Mouse (Mus musculus) heart, adult 2 months (tissue): ENCODE measurements at regions not wholly inside any gene's neighbourhood (a gene's known extent, or its start where the extent isn't known, plus 50 kb on each side); places are given as distances from the start of the nearest gene placed in this dataset.

Experiments
- DNase-seq, 2 experiments: peaks; one replicate each; pipeline ENCODE4 v3.0.0; 2021
- H3K27ac ChIP-seq: fragments of 200-600 bp; 2 replicates; pipeline ENCODE4 v1.8.1; 2022
- H3K27me3 ChIP-seq: fragments of 200-500 bp; 2 replicates; pipeline ENCODE4 v1.6.1; 2012; ENCODE audit warnings: mild to moderate bottlenecking, low read length, inconsistent platforms, mixed read lengths; ENCODE audit not compliant: control insufficient read depth, insufficient read depth
- H3K36me3 ChIP-seq: fragments of 200-500 bp; 2 replicates; pipeline ENCODE4 v1.6.1; 2012; ENCODE audit warnings: low read length, inconsistent platforms; ENCODE audit not compliant: control insufficient read depth, insufficient read depth
- H3K4me1 ChIP-seq: fragments of 200-500 bp; 2 replicates; pipeline ENCODE4 v1.6.1; 2011; ENCODE audit warnings: low read length; ENCODE audit not compliant: control insufficient read depth, insufficient read depth
- H3K4me3 ChIP-seq: fragments of 200-600 bp; 2 replicates; pipeline ENCODE4 v1.8.1; 2022
- H3K79me2 ChIP-seq: fragments of 200-500 bp; replicated peaks from 2 replicates; pipeline ENCODE4 v1.6.1; 2012; ENCODE audit warnings: mild to moderate bottlenecking, inconsistent platforms, low read length, moderate library complexity, mixed read lengths; ENCODE audit not compliant: control insufficient read depth, insufficient read depth
- H3K9ac ChIP-seq: fragments of 200-500 bp; 2 replicates; pipeline ENCODE4 v1.6.1; 2012; ENCODE audit warnings: low read depth, mild to moderate bottlenecking, control low read depth, inconsistent platforms, low read length, mixed read lengths
- CTCF ChIP-seq: fragments of 200-600 bp; IDR thresholded peaks from 2 replicates; pipeline ENCODE4 v1.8.1; 2022; ENCODE audit warnings: antibody characterized with exemption, mild to moderate bottlenecking, moderate library complexity
- EP300 ChIP-seq: fragments of 200-500 bp; IDR thresholded peaks from 2 replicates; pipeline ENCODE4 v1.6.1; 2011; ENCODE audit warnings: low read depth, low read length, control low read depth; ENCODE audit not compliant: insufficient read depth
- POLR2A ChIP-seq: fragments of 200-500 bp; IDR thresholded peaks from 2 replicates; pipeline ENCODE4 v1.6.1; 2011; ENCODE audit warnings: mild to moderate bottlenecking, low read depth, low read length, control low read depth; ENCODE audit not compliant: insufficient read depth
- WGBS: fragments of 180-500 bp; shearing (Covaris S2); methylation state at CpG from one replicate; pipeline ENCODE4 v1.1.7; 2018; 5-methylcytosine and 5-hydroxymethylcytosine counted together
- intact Hi-C: fragments of 180-260 bp; cut with DNase I; formaldehyde crosslinking; loops from one replicate; pipeline ENCODE4 v1.15.1; 2025

DNA sequence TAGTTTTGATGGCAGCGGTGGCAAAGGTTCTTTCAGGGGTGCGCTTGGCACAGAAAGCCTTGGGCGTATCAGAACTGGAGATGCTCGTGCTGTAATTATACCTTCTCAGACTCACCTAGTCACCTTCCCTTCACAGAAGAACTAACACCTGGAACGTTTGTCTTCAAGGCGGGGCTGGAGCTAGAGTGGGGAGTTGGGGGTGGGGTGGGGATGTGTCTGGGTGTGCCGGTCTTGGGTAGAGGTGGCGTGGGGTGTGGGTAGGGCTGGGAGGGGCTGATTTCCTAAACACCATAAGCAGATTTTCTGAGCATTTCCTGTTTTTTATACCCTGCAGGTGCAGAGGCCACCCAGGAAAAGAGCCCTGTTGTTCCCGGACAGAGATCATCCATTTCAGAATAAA, 274.5 kb upstream of the Auts2 start:
- intact Hi-C loops: no loop called here
- no peaks in the 10 kb centered on the region for H3K79me2 ChIP-seq
- no peak for DNase-seq
- WGBS: 88% methylated on average over 9 of the region's 9 CpGs
- TF ChIP-seq EP300 (no peak), CTCF (no peak), POLR2A (no peak)
- no peak overlapping the region for H3K9ac ChIP-seq
- H3K4me1 ChIP-seq: no peaks in the 10 kb centered on the region
- H3K36me3 ChIP-seq: no peaks in the 10 kb centered on the region
- no peak overlapping the region for H3K4me3 ChIP-seq
- H3K27me3 ChIP-seq: peaks cover 1% of the 10 kb centered on the region; the same call in 1 of the 2 replicates
- no peak overlapping the region for H3K27ac ChIP-seq

DNA sequence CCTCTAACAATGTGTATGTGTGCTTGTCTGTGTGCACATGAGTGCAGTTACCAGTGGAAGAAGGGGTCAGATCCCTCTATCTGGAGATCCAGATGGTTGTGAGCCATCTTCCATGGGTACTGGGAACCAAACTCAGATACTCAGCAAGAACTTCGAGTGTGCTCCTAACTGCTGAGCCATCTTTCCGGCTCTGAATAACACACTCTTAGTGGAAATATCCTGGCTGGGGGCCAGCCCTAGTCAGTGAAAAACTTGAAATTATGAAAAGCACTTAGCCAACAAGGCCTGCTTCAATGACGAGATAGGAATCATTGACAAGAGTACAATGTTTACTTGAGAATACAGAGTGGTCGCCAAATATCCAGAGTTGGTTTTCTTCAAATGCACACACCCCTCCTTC, 266.0 kb upstream of the Auts2 start:
- no peak overlapping the region for H3K27ac ChIP-seq
- no peak overlapping the region for H3K9ac ChIP-seq
- TF ChIP-seq EP300 (no peak), CTCF (no peak), POLR2A (no peak)
- no peaks in the 10 kb centered on the region for H3K4me1 ChIP-seq
- H3K27me3 ChIP-seq: no peaks in the 10 kb centered on the region
- 51% methylated on average over 4 of the region's 4 CpGs for WGBS
- DNase-seq: no peak
- intact Hi-C loops: no loop called here
- H3K4me3 ChIP-seq: no peak overlapping the region
- H3K36me3 ChIP-seq: no peaks in the 10 kb centered on the region
- no peaks in the 10 kb centered on the region for H3K79me2 ChIP-seq

GRCm38 (mm10) chr5:132796061-132796460, 252.9 kb upstream of the Auts2 start:
- Histone ChIP-seq H3K79me2 (no peaks in the 10 kb centered on the region), H3K27ac (no peak overlapping the region), H3K4me3 (no peak overlapping the region), H3K27me3 (no peaks in the 10 kb centered on the region), H3K36me3 (no peaks in the 10 kb centered on the region), H3K9ac (no peak overlapping the region), H3K4me1 (no peaks in the 10 kb centered on the region)
- 90% methylated on average over 1 of the region's 1 CpGs for WGBS
- intact Hi-C loops: no loop called here
- no peak for TF ChIP-seq EP300
- no peak for TF ChIP-seq CTCF
- DNase-seq: no peak

DNA sequence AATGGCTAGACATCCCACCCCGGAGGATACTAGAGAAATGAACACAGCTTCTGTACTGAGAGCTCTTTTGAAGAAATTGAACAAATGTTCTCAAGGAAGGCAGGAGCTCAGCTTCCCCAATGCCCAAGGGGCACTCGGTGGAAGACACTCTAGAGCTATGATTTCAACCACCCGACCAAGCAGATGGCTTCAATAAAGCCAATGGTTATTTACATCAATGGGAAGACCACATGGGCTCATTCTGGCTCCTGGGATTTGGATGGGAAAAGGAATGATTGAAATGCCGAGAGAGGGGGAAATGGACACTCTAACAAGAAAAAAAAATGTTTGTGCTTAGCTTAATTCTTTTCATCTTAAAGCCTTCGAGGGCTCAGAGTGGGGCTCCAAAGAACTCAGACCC, 249.3 kb upstream of the Auts2 start:
- H3K4me1 ChIP-seq: no peaks in the 10 kb centered on the region
- TF ChIP-seq EP300 (no peak), CTCF (no peak), POLR2A (no peak)
- H3K27ac ChIP-seq: no peak overlapping the region
- WGBS: 68% methylated on average over 5 of the region's 5 CpGs
- H3K9ac ChIP-seq: no peak overlapping the region
- H3K27me3 ChIP-seq: no peaks in the 10 kb centered on the region
- DNase-seq: no peak
- intact Hi-C loops: no loop called here
- no peaks in the 10 kb centered on the region for H3K36me3 ChIP-seq
- H3K79me2 ChIP-seq: no peaks in the 10 kb centered on the region
- no peak overlapping the region for H3K4me3 ChIP-seq

GRCm38 (mm10) chr5:132785291-132785690, 242.1 kb upstream of the Auts2 start:
- intact Hi-C loops: no loop called here
- no peaks in the 10 kb centered on the region for H3K27me3 ChIP-seq
- no peak for TF ChIP-seq POLR2A
- TF ChIP-seq EP300: no peak
- no peak for TF ChIP-seq CTCF
- WGBS: 24% methylated on average over 3 of the region's 3 CpGs
- no peak overlapping the region for H3K9ac ChIP-seq
- H3K79me2 ChIP-seq: no peaks in the 10 kb centered on the region
- no peak overlapping the region for H3K4me3 ChIP-seq
- no peak overlapping the region for H3K27ac ChIP-seq
- peak; percentile 12 to 17 for DNase-seq
- no peaks in the 10 kb centered on the region for H3K4me1 ChIP-seq
- H3K36me3 ChIP-seq: no peaks in the 10 kb centered on the region

DNA sequence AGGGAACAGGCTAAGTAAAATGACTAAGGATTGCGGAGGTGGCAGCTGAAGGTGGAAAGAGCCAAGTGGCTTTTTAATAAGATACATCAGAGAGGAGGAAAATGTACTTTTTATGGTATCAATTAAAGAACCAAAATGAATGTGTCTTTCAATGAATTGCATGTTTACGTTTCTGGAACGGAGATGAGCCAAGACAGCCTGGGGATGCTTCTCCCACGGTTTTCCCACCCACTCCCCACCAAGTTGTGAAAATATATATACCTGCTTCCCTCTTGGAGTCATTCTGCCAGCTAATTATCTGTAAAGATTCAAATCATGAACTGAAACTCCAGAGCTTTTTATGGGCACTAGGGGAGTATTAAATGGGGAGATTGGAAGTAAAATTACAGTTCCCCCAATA, 241.6 kb upstream of the Auts2 start:
- 63% methylated on average over 4 of the region's 4 CpGs for WGBS
- H3K27me3 ChIP-seq: no peaks in the 10 kb centered on the region
- H3K9ac ChIP-seq: no peak overlapping the region
- no peaks in the 10 kb centered on the region for H3K4me1 ChIP-seq
- intact Hi-C loops: no loop called here
- TF ChIP-seq EP300: no peak
- TF ChIP-seq CTCF: no peak
- no peak for TF ChIP-seq POLR2A
- no peak overlapping the region for H3K4me3 ChIP-seq
- no peak overlapping the region for H3K27ac ChIP-seq
- no peaks in the 10 kb centered on the region for H3K79me2 ChIP-seq
- DNase-seq: no peak
- H3K36me3 ChIP-seq: no peaks in the 10 kb centered on the region
